Mouse (Mus musculus) hindbrain, embryonic 11.5 days (tissue): ENCODE measurements around the gene Tmem129. TPM values are rescaled to one million over a fixed set of nuclear protein-coding genes. Genes with fewer than 3 reads are reported as not detected.
A peak's percentile ranks its signal among the peaks of the same experiment; 100 is the strongest.

ENCODE experiments used
- ATAC-seq: fragments of 200-750 bp; cut with Nextera tagmentation; 2 replicates; pipeline ENCODE4 v1.8.0; 2017; ENCODE audit warnings: mild to moderate bottlenecking, moderate TSS enrichment, moderate library complexity; ENCODE audit not compliant: low FRiP score
- DNase-seq: peaks from one replicate; pipeline ENCODE4 v3.0.0-alpha.2; 2015; ENCODE audit warnings: low spot score
- H3K27ac ChIP-seq: fragments of 300-500 bp; sonication (generic); 2 replicates; pipeline ENCODE4 v1.5.1; 2014; ENCODE audit warnings: mild to moderate bottlenecking, low read depth, low read length
- H3K27me3 ChIP-seq: fragments of 300-500 bp; sonication (generic); 2 replicates; pipeline ENCODE4 v1.6.1; 2014; ENCODE audit warnings: mild to moderate bottlenecking, low read length, moderate library complexity, mixed read lengths; ENCODE audit not compliant: control insufficient read depth, insufficient read depth
- H3K36me3 ChIP-seq: fragments of 300-500 bp; sonication (generic); 2 replicates; pipeline ENCODE4 v1.6.1; 2014; ENCODE audit warnings: mild to moderate bottlenecking, low read length, moderate library complexity, mixed read lengths; ENCODE audit not compliant: control insufficient read depth, insufficient read depth
- H3K4me1 ChIP-seq: fragments of 300-500 bp; sonication (generic); replicated peaks from 2 replicates; pipeline ENCODE4 v1.6.1; 2014; ENCODE audit warnings: low read length, mixed read lengths; ENCODE audit not compliant: control insufficient read depth, insufficient read depth
- H3K4me2 ChIP-seq: fragments of 300-500 bp; sonication (generic); replicated peaks from 2 replicates; pipeline ENCODE4 v1.6.1; 2014; ENCODE audit warnings: mild to moderate bottlenecking, low read depth, low read length
- H3K4me3 ChIP-seq: fragments of 300-500 bp; sonication (generic); 2 replicates; pipeline ENCODE4 v1.5.1; 2014; ENCODE audit warnings: low read depth, low read length
- H3K9ac ChIP-seq: fragments of 300-500 bp; sonication (generic); 2 replicates; pipeline ENCODE4 v1.6.1; 2014; ENCODE audit warnings: low read depth, low read length
- H3K9me3 ChIP-seq: fragments of 300-500 bp; sonication (generic); 2 replicates; pipeline ENCODE4 v1.6.1; 2016; ENCODE audit warnings: low read length; ENCODE audit not compliant: control insufficient read depth
- WGBS: fragments of 180-500 bp; shearing (Covaris S2); extraction: QIAGEN DNeasy Blood & Tissue Kit; methylation state at CpG from one replicate; pipeline ENCODE4 v1.1.7; 2014; 5-methylcytosine and 5-hydroxymethylcytosine counted together
- polyA plus RNA-seq: library from polyadenylated mRNA; unstranded; fragments of >200 nt; fragmentation: Nextera tagmentation; extraction: Ambion mirVana; gene quantifications from 2 replicates; pipeline ENCODE4 v1.2.1, GENCODE M21; 2014

Tmem129 gene
- polyA plus RNA-seq, 1 experiment from 2014 or later, result 37.2 TPM

GRCm38 (mm10) chr5:33656739-33657138 lies 1.5 kb downstream of the Tmem129 start:
- Histone ChIP-seq H3K4me3 (peak overlapping the region; percentile 76), H3K36me3 (peaks cover 3% of the 10 kb centered on the region), H3K4me1 (peaks cover 7% of the 10 kb centered on the region; the same call in 1 of the 2 replicates), H3K27ac (no peak overlapping the region; the same call in 1 of the 2 replicates), H3K9ac (peak overlapping the region; percentile 70), H3K4me2 (peak overlapping the region; percentile 90), H3K27me3 (no peaks in the 10 kb centered on the region), H3K9me3 (no peaks in the 10 kb centered on the region)
- 50% methylated on average over 1 of the region's 1 CpGs for WGBS
- ATAC-seq (no peak), DNase-seq (no peak)

DNA sequence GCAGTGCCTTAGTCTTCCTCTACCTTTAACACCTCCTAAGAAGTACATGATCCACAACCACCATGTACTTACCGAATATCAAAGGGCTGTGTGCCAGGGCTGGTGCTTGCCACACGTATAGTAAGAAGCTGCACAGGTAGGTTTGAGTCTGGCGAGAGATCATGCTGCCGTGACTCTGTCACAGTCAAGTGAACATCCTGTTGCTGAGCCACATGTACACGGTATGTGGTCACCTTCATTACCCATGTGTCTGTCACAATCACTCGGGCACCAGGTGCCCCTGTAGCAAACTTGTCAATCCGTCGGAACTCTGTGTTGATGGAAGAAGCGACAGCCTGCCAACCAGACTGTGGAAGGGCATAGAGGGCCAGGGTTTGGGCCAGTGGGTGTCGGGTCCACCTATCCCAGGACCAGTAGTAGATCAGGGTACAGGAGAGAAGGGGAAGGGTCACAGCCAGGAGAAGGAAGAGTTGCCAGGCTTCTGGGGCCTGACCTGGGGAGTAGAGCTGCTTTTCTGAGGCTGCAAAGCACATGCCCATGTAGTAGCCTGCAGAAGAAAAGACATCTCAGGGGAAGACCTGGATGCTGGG lies 2.9 kb downstream of the Tmem129 start:
- Histone ChIP-seq H3K36me3 (no peaks in the 10 kb centered on the region; the same call in 1 of the 2 replicates), H3K9me3 (no peaks in the 10 kb centered on the region), H3K4me3 (no peak overlapping the region), H3K27ac (no peak overlapping the region), H3K4me1 (peaks cover 9% of the 10 kb centered on the region), H3K4me2 (no peak overlapping the region), H3K9ac (no peak overlapping the region), H3K27me3 (no peaks in the 10 kb centered on the region)
- ATAC-seq (no peak), DNase-seq (no peak)
- WGBS, result 93% methylated on average over 10 of the region's 10 CpGs

DNA sequence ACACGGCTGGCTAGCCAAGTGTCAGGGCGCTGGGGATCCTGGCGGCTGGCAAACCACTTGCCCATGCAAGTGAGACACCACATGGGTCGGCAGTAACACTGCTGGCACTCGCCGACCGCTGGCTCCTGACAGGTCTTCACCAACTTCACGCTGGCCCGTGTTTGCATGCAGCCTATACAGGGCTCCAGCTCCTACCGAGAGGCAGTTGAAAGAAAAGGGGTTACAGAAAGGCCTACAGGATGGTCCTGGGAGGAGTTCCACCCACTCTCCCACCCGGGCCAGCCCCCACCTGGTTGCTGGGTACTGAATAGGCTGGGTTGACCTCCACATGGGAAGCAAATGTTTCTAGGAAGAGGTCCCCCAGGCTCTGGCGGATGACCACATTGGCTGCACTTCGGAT lies 3.8 kb downstream of the Tmem129 start:
- WGBS, result 94% methylated on average over 13 of the region's 13 CpGs

DNA sequence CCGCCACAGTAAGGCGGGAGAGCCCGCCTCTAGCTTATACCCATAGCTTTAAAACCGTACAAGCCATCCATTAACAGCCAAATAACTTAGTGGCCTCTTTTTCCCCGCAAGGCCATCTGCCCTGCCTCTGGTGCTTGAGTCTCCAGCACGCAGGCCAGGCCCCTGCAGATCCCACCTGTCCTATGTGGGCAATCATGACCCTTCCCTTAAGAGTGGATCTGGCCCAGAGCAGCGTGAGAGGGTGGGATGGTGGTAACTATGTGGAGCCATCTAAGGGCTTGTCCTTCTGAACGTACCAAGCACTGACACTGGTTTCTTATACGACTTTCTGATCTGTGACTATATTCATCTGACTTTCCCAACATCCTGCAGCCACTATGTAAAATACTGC lies 5.4 kb downstream of the Tmem129 start:
- Histone ChIP-seq H3K4me3 (peak overlapping the region; percentile 78; the same call in 1 of the 2 replicates), H3K9me3 (no peaks in the 10 kb centered on the region), H3K4me2 (peak overlapping the region; percentile 68), H3K27me3 (no peaks in the 10 kb centered on the region), H3K9ac (peak overlapping the region; percentile 13; the same call in 1 of the 2 replicates), H3K36me3 (no peaks in the 10 kb centered on the region; the same call in 1 of the 2 replicates), H3K27ac (no peak overlapping the region; the same call in 1 of the 2 replicates), H3K4me1 (peaks cover 8% of the 10 kb centered on the region)
- ATAC-seq, result peak; percentile 61
- DNase-seq, result no peak
- 3% methylated on average over 9 of the region's 9 CpGs for WGBS

More for the DNA sequence above, 3.8 kb downstream of the Tmem129 start:
- DNase-seq (no peak), ATAC-seq (no peak)
- Histone ChIP-seq H3K4me3 (no peak overlapping the region), H3K27ac (no peak overlapping the region), H3K9me3 (no peaks in the 10 kb centered on the region), H3K9ac (no peak overlapping the region), H3K4me1 (peaks cover 9% of the 10 kb centered on the region), H3K4me2 (no peak overlapping the region), H3K27me3 (no peaks in the 10 kb centered on the region), H3K36me3 (no peaks in the 10 kb centered on the region; the same call in 1 of the 2 replicates)

DNA sequence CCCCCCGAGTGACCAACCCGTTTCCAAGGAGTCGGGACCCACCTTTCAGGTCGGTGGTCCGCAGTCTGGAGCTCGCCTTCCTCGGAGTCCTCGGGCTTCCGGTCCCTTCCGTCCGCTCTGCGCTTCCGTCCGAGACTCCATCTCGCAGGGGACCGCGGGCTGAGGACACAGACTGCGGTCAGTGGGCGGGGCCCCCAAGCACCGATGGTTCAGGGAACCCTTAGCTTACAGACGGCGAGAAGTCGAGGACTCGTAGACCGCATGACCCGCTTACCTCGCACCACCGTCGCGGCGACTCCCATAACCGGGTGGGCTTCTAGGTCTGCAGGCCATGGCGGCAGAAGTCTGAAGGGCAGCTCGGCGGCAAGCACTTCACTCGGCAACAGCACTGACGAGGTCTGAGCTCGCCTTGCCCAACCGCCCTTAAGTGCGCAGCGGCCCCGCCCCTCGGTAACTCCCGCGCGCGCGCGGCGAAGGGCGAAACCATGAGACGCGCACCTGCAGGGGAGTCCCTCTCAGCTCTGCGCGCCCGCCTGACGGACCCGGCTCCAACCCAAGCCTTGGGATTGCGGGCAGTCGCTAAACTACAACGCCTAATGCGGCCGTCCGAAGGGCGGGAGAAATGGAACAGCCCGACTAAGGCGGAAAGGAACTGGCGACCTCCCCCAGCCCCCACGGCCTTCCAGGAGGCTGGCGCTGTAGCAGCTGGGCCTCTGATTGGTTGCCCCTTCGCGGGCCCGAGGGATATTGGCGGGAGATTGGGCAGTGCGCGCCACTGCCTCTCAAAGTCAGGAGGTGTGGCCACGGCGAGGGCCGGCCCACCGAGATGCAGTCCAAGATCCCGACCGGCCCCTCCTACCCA lies 6.1 kb downstream of the Tmem129 start, which contains the start of gene Slbp:
Gene Slbp, minus strand, starts transcription at position 654 of the 862 bp plus-strand sequence.
- peak within 1 kb of the TSS; percentile 68 for H3K4me2 ChIP-seq
- H3K4me1 ChIP-seq, result peaks cover 8% of the 10 kb centered on the region
- ATAC-seq (peak; percentile 97), DNase-seq (peak; percentile 96)
- WGBS, result under 1% methylated on average over 82 of the region's 82 CpGs
- no peaks in the 10 kb centered on the region for H3K9me3 ChIP-seq
- H3K27me3 ChIP-seq, result no peaks in the 10 kb centered on the region
- peak within 1 kb of the TSS; percentile 76 for H3K9ac ChIP-seq
- H3K36me3 ChIP-seq, result no peaks in the 10 kb centered on the region; the same call in 1 of the 2 replicates
- H3K4me3 ChIP-seq, result peak within 1 kb of the TSS; percentile 78
- peak within 1 kb of the TSS; percentile 96 for H3K27ac ChIP-seq

DNA sequence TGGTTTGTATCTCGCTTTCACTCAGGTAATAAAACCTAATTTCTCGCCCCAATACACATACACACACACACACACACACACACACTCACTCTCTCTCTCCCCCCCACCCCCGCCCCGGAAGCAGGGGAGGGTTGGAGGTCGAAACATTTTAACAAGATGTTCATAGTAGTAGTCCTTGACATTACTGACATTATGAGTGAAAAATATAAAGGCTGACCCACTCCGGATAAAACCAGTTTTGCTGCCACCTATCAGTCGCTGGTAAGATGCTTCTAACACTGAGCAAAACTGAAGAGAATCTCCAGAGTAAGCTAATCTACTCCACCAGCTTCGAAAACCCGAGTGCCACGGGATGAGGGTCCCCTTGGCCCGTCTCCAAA lies 6.7 kb downstream of the Tmem129 start:
- H3K9ac ChIP-seq, result peak overlapping the region; percentile 76
- peaks cover 3% of the 10 kb centered on the region for H3K4me1 ChIP-seq
- H3K4me2 ChIP-seq, result peak overlapping the region; percentile 68
- no peak for DNase-seq
- H3K9me3 ChIP-seq, result no peaks in the 10 kb centered on the region
- ATAC-seq, result no peak
- H3K27me3 ChIP-seq, result no peaks in the 10 kb centered on the region
- peak overlapping the region; percentile 78 for H3K4me3 ChIP-seq
- H3K36me3 ChIP-seq, result no peaks in the 10 kb centered on the region; the same call in 1 of the 2 replicates
- under 1% methylated on average over 11 of the region's 11 CpGs for WGBS
- peak overlapping the region; percentile 96 for H3K27ac ChIP-seq

DNA sequence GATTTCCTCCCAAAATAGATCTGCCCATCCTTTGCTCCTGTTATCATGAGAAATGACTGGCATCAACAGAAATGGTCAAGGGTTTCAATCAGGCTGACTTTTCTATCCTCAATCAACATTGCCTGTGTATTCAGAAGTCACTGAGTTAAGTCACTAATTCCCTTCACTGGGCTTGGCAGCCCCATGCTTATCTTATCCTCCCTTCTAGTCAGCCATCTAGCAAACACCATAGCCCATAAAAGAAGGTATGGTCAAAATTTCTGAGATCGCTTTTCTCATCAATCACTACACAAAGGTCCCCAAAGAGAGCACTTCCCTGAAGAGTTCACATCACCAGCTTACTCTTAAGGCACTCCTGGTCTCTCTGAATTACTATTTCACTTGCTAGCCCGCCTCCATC lies 7.2 kb downstream of the Tmem129 start:
- WGBS, result 15% methylated on average over 2 of the region's 2 CpGs

GRCm38 (mm10) chr5:33640652-33641051 lies 17.6 kb downstream of the Tmem129 start:
- no peak overlapping the region for H3K9ac ChIP-seq
- DNase-seq, result peak; percentile 63
- no peak overlapping the region for H3K27ac ChIP-seq
- no peak overlapping the region for H3K4me3 ChIP-seq
- H3K9me3 ChIP-seq, result no peaks in the 10 kb centered on the region
- H3K4me2 ChIP-seq, result no peak overlapping the region
- H3K4me1 ChIP-seq, result no peaks in the 10 kb centered on the region
- 55% methylated on average over 3 of the region's 3 CpGs for WGBS
- peaks cover 6% of the 10 kb centered on the region for H3K36me3 ChIP-seq
- no peak for ATAC-seq
- H3K27me3 ChIP-seq, result no peaks in the 10 kb centered on the region

More for the DNA sequence above, 7.2 kb downstream of the Tmem129 start:
- H3K27me3 ChIP-seq, result no peaks in the 10 kb centered on the region
- ATAC-seq, result no peak
- H3K27ac ChIP-seq, result no peak overlapping the region
- H3K4me3 ChIP-seq, result peak overlapping the region; percentile 78
- H3K9ac ChIP-seq, result peak overlapping the region; percentile 76
- H3K4me1 ChIP-seq, result peaks cover 2% of the 10 kb centered on the region
- H3K36me3 ChIP-seq, result no peaks in the 10 kb centered on the region; the same call in 1 of the 2 replicates
- H3K4me2 ChIP-seq, result peak overlapping the region; percentile 68
- DNase-seq, result no peak
- no peaks in the 10 kb centered on the region for H3K9me3 ChIP-seq
